Mouse (Mus musculus) heart, postnatal 14 days (tissue): ENCODE measurements around the gene Sestd1. TPM values are rescaled to one million over a fixed set of nuclear protein-coding genes. Genes with fewer than 3 reads are reported as not detected.

Experiments used
- DNase-seq, 2 experiments: peaks; one replicate each; pipeline ENCODE4 v3.0.0; 2021 to 2022
- intact Hi-C: fragments of 180-260 bp; cut with DNase I; formaldehyde crosslinking; loops from one replicate; pipeline ENCODE4 v1.15.1; 2025
- total RNA-seq, 2 experiments: library from RNA; stranded (reverse); gene quantifications; 2 replicates each; pipeline ENCODE4 v1.2.3; 2021

Sestd1 gene
- total RNA-seq, 2 experiments from 2014 or later: 23.5 to 25.0 TPM

DNA sequence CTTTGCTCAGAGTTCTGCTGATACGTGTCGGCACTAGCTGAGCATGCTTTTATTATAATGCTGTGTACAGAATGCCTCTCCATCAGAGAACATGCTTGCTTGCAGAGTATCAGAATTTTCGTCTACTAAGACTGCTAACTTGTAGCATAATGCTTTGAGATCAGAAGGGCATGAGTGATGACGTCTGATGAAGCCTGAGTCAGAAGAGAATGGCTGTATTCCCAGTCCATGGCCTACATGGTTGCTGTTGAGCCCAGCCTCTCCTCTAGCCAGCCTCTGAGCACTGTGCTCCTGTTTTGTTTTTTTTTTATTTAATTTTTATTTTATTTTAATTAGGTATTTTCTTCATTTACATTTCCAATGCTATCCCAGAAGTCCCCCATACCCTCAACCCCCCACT is 43.5 kb downstream of the Sestd1 start:
- no peak for DNase-seq
- intact Hi-C loops: no loop called here

DNA sequence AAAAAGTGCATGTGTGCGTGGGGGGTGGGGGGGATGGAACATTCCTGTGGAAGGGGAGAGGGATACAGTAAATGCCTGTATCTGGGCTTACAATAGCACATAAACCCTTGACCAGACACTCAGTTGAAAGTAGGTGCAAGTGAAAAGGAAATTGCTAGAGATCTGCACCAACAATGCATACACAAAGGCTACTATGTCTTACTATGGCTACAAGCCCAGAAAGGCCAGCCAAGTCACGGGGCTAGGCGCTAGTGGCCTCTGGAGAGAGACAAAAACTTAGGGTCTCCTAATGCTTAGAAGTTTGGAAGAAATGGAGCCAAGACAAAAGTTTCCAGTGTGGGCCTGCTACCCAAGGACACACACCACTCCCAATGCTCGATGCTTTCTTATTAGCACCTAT is 44.5 kb downstream of the Sestd1 start:
- intact Hi-C loops: no loop called here
- DNase-seq: no peak

DNA sequence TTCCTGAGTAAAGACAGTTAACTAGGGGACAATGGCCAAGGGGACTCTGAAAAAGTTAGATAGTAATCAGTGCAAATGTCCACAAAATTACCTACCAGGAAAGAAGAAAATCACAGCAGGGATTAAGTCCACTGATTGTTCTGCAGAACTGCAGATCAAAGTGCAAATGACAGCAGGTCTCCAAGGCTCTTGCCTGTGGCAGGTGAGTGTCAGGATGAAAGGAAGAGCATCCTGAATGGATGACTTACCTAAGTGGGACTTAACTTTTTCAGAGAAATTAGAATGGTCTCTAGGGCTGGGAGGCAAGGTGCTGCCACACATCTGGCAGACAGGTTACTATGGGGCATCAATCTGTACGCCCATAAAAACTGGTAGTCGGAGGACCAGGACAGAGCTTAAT is 47.8 kb downstream of the Sestd1 start:
- DNase-seq: no peak
- intact Hi-C loops: no loop called here

DNA sequence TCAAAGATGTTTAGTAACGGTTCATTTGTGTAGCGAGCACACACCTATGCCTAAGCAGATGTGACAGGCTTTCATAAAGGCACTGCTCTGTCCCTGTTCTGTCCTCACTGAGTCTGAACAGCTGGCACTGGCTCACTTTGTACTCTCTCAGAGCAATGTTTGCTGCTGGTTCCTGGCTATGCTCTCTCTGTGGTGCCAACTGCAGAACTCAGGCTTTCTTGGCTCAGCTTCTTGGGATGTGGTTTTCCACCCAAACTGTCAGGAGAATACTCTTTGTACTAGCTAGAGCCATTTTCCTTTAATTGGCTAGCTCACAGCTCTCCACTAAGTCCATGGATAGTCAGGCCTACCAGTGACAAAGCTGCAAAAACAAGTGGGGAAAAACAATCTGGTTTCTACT is 59.4 kb downstream of the Sestd1 start:
- DNase-seq: no peak
- intact Hi-C loops: no loop called here

DNA sequence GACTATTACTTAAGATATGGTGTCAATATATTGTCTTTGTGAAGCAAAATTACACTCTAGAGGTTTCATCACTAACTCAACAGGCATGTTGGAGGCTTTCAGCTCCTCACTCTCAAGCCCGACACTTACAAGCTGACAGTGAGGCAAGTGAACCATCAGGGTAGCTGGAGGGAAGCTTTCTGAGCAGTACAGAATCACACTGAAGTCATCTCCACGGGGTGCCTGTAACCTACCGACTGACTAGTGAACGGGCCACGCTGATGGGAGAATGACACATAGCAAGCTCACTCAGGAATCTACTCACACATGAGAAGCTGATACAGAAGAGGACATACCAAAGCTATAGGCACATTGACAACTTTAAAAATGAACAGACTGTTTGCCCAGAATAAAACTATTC is 67.5 kb downstream of the Sestd1 start:
- intact Hi-C loops: no loop called here

DNA sequence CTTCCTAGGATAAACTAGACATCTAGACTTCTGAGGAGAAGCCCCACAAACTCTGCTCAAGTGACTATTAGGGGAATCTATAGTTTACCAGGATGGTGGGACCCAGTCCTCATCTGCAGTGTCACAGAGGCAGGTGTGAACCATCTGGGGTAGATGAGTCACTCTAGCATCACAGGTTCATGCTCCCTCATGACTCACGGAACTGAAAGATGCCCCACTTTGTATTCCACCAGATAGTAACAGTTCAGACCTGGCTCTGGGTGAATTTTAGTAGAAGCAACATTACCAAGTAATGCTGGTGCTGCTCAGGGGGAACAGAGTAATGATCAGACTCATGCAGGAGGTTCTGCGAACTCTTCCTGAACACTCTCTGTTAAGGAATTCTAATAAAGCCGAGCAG is 73.4 kb downstream of the Sestd1 start:
- intact Hi-C loops: loop anchor here (10.0 kb wide), 2 partner anchors 92 to 142 kb away; no protein-coding TSS in a partner anchor
- DNase-seq: no peak

More for the DNA sequence above, 67.5 kb downstream of the Sestd1 start:
- DNase-seq: no peak

DNA sequence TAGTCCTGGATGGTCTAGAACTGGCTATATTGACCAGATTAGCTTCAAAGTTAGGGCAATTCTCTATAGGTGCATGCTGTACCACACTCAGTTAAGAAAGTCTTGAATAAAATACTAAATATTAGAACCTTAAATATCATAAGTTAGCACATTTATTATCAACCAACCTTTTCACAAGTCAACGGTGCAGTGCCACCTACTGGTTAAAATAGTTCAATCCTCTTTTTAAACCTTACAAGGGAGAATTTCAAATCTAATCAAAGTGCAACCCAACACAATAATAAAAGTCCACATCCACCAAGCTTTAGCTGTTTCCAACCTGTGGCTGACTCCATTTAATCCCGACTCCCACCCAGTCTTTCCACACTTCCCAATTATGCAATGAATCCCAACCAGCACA is 76.5 kb downstream of the Sestd1 start:
- intact Hi-C loops: loop anchor here (10.0 kb wide), 2 partner anchors 89 to 139 kb away; no protein-coding TSS in a partner anchor
- DNase-seq: peak in 1 of 2 experiments; percentile 9

DNA sequence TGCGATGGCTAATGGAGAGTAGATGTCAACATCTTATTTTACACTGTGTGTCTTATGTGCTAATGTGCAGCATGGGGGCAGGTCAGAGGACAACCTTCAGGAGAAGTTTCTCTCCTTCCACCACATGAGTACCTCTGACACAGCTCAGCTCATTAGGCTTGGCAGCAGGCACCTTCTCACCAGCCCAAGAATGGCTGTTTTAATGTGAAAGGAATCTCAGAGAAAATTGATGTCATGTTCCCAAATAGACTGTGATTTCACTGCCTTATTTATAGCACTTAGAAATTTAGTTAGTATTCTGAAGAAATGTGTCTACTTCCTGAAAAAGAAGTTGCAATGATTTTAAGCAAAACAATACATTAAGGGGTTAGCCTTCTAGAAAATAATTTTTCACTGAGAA is 78.5 kb downstream of the Sestd1 start:
- no peak for DNase-seq
- intact Hi-C loops: loop anchor here (10.0 kb wide), 2 partner anchors 87 to 137 kb away; no protein-coding TSS in a partner anchor

DNA sequence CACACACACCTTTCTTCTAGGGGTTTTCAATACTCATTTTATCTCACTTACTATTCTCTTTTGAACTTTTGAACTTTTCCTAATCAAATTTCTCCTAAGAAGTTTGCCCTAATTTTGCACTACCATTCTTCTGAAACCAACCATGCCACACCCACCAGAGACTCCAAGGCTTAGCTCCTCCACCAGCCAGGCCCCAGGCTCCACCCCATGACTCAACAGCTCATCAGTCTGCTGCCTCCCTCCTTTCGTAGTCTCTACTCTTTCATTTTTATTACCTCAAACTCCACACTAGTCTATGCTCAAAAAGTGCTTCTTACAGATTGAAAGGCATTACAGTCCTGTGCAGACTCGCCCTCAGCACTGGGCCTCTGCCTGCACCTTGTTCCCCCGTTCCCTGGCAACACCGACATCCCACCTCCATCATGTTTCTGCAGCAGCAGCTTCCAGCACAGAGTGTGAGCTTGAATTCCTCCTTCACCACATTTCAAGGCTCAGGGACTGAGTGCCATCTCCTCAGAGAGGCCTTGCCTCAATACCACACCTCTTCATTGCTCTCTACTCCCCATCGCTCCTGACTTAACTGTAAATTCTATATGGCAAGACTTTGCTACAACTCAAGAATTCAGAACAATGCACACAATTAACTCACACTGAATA is 79.3 kb downstream of the Sestd1 start:
- DNase-seq: no peak
- intact Hi-C loops: loop anchor here (10.0 kb wide), 2 partner anchors 86 to 136 kb away; no protein-coding TSS in a partner anchor

DNA sequence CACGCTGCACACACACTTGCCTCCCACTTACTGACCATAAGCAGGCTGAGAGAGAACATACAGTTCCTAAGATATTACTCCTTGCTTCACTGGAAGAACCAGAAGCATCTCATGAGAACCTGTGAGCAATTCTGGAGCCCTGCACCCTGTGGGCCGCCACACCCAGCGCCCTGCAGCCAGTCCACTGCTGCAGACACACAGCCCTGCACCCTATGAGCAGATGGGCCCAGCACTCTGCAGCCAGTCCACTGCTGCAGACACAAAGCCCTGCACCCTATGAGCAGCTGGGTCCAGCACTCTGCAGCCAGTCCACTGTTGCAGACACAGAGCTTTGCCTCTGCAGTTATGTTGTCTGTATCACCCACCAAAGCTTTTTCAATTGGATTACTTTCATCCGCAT is 80.0 kb downstream of the Sestd1 start:
- no peak for DNase-seq
- intact Hi-C loops: loop anchor here (10.0 kb wide), 2 partner anchors 86 to 136 kb away; no protein-coding TSS in a partner anchor

DNA sequence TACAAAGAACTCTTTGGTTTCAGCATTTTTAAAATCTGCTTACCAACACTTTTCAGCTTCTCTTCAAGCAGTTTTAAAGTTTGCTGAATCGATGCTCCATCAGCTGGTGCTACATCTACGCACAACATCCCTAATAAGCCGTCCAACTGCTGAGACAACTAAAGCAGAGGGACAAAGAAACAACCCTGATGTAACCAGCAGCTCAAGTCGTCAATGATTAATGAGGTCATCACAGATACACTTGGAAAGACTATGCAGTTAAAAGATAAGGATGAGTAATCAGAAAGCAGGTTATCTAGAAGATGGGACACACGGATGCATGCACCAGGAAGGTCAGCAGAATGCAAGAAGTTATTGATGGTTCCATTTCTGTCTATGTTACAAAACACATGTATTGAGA is 82.1 kb downstream of the Sestd1 start:
- DNase-seq: no peak
- intact Hi-C loops: no loop called here

DNA sequence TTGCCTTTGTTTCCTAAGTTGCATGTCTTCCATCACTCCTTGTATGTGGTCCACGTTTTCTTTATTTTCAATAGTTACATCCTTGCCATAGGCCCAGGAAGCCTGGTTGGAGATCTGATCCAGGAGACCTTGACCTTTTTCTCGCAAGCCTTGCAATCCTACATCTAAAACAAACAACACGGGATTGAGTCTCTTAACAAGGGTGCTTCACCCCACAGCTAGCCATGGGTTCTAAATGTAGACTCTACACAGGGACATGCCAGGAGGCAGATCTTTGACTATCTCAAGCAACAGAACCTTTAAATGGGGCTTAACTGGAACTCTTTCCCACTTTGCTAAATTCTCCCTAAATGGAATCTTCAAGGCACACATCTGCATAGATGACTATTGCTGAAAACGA is 83.6 kb downstream of the Sestd1 start:
- DNase-seq: no peak
- intact Hi-C loops: no loop called here

DNA sequence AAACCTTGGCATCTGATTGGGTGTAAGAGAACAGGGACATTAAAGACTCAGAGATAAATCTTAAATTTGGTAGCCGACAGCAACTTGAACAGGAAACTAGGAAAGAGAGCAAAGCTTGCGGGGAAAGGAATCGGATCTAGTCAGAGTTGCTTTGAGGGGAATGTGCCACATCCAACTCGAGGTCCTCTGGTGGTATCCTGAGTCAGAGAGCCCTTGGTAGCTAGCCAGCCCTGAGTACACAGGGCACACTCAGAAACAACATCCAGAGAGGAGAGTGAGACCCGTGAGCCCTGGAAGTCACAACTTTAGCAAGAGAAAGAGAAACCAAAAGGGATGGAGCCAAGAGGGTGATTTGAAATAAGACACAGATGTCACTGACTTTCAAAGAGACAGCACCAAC is 85.3 kb downstream of the Sestd1 start:
- intact Hi-C loops: no loop called here
- no peak for DNase-seq

DNA sequence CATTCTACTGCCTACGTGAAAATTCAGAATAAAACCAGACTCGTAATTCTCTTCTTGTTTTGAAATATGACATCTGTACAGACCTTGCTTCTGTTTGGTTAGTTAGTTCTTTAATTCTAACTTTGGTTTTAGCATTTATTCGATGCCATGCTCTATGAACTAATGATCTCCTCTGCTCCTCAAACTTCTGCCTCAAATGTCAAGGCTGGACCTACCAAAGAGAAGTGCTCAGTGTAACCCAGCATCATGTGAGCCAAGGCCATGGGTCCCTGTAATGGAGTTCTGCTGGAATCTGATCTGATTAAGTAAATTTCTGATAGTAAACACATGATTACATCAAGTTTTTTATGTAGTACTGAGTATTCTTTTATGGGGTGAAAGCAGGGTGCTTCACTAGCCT is 88.6 kb downstream of the Sestd1 start:
- DNase-seq: no peak
- intact Hi-C loops: no loop called here

DNA sequence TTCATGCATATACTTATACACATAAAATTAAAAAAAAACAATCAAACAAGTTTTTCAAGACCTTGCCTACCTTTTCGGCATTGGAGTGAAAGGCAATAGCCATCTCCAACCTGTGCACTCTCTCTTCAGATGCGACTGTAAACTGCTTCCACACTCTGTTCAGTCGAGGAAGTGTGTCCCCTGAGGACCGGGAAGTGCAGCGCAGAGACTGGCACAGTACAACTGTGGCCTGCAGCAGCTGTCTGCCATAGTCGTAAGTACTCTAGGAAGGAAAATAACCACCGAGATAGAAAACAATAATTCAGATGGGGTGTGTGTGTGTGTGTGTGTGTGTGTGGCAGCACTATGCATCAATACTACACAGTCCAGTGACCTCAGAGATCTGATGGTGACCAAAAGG is 89.5 kb downstream of the Sestd1 start:
- intact Hi-C loops: no loop called here
- no peak for DNase-seq

DNA sequence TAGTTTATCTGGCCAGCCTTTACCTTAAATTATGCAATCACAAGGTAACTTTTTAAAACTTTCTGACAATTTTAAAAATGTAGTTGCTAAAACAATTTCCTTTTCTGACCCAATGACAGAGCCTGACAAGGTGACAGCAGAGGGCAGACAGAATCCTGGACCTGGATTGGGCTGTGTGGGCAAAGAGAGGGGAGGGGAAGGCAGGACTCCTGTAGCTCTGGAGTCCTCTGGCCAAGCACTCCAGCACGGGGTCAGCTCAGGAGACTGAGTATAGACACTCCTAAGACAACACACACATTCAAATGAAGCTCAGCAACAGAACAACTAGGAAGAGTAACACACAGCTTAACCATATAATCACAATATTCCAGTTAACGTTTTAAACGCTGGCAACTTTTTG is 90.1 kb downstream of the Sestd1 start:
- intact Hi-C loops: no loop called here

DNA sequence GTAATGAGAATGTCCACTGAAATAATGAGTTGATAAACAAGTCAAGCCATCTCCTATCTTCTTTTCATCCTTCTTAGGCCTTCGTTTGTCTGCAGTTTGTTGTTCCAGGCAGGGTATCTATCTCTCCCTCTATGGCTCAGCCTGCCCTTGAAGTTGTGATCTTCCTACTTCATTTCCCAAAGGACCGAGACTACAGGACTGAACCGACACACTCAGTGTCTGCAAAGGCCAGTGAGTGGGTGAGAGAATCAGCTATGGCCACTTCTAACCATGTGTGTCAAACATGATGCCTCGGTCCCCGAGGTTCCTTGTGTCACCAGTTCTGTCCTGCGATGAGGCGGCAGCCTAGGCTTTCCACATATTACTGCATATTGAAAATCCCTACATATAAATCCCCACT is 90.7 kb downstream of the Sestd1 start:
- intact Hi-C loops: no loop called here

More for the DNA sequence above, 90.1 kb downstream of the Sestd1 start:
- DNase-seq: no peak

DNA sequence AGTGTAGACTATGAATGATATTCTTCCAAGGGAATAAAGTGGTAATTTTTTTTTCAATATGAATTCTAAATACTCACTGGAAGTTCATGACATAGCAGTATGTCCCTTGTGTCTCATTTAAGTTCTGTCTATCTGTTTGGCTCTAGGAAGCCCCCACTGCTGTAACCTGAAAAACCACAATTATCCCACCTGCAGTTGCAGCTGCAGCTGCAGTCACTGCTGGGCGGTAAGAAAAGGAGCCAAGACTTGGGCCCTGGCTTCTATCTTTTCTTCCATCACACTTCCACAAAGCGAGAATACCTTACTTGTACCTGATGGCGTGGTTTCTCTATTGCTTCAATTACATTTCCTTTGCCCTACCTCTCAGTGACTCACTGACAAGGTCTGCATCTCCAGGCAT is 92.9 kb downstream of the Sestd1 start:
- intact Hi-C loops: no loop called here
- DNase-seq: no peak

More for the DNA sequence above, 90.7 kb downstream of the Sestd1 start:
- no peak for DNase-seq

DNA sequence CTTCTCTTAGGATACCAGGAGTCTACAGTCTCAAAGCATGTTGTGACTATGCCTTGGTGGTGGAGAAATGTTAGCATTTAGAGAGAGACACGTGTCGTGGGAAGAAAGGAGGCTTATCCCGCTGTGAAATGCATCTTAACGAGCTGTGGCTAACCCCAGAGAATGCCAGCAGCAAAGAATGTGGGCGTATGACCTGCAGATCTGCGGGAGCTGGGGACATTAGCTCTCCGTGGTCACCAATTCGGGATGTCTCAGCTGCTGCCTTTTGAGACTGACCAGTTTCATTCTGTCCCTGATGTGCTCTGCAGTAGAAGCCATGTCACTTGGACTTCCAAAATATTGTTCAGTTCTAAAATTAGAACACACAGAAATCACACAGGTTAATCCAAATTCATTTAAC is 93.5 kb downstream of the Sestd1 start:
- intact Hi-C loops: no loop called here
- DNase-seq: no peak

DNA sequence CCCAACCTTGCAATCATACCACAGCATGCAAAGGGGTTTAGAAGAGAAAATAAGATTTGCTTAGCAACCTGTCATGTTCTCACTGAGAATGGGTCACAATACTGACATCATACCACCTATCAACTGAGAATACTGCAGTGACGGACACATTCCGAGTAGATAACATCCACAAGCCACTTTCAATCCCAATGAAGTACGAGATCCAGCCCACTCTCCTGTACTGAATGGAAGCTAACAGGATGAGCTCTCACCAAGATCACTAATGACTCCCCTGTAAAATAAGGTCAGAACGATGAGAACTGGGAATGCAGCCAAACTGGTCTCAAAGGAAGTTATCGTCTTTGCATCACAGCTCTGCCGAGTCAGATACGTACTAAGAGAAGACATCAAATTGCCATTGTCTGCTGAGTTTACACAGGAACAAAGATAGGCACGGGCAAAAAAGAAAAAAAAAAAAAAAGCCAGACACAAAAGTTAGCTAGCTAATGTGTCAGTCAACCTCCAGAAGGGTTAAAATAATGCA is 96.3 kb downstream of the Sestd1 start:
- intact Hi-C loops: no loop called here
- DNase-seq: no peak

DNA sequence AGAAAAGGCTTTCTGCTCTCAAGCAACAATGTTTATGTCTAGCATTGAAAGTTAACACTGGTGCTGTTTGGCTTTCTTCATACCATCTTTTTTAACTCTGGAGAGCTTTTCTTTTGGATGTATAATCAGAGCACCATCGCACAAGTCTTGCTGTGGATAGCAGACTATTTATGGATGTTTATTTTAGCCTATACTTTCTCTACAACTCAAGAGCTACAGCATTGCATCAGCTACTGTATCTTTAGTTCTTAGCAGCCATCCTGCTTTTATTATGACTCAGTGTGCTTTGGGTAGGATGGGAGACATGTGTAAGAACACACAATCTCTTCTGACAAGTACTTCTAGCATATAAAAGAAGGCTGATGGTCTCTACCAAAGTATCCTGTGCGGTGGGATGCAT is 96.7 kb downstream of the Sestd1 start:
- intact Hi-C loops: no loop called here
- DNase-seq: no peak

DNA sequence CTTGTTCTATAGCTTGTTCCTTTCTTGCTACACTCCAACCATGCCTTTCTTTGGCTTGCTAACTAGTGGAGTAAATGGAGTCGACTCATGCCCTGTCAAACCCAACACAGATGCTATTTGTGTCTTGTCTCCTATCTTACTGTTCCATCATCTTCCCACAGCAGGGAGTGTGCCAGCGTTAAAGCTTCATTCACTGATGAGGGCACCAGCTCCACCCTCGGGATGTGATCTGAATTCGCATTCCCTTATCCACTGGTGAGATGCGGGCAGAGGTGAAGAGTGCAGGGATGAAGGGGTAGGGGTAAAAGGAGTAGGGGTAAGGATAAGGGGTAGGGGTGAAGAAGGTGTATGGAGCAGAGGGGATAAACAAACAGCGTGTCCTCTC is 97.4 kb downstream of the Sestd1 start:
- no peak for DNase-seq
- intact Hi-C loops: no loop called here
